Mouse (Mus musculus) heart, adult 9 months (tissue): ENCODE results near the gene Gm13057.
"Not testable (repeated sequence)": the region's sequence is repeated elsewhere in the genome, so short reads cannot be mapped to it uniquely, and the experiment has no call there.

ENCODE experiments used
- DNase-seq, 2 experiments: peaks; one replicate each; pipeline ENCODE4 v3.0.0; 2022; ENCODE audit warnings: low spot score in 2 of 2

Gm13057 gene

DNA sequence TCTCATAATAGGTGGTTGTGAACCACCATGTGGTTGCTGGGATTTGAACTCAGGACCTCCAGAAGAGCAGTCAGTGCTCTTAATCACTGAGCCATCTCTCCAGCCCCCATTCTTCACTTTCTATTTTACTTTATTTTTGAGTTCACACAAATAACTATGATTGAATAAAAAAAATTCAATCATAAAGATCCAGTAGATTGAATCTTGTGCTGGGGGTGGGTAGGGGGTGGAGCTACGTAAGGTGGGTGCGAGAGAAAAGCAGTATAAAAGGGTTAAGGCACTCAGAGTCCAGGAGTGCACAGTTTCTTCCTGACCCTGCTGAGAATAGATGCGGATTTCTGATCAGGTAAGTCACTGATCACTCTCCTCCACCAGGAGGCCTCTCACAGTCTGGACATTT is at the start of gene Gm13057, which contains the start of gene BC080695:
TSS of gene Gm13057 (plus strand) at position 310 of the 400 bp plus-strand sequence.
TSS of gene BC080695 (plus strand) at position 301 of the 400 bp plus-strand sequence.
- not testable (repeated sequence) for DNase-seq

DNA sequence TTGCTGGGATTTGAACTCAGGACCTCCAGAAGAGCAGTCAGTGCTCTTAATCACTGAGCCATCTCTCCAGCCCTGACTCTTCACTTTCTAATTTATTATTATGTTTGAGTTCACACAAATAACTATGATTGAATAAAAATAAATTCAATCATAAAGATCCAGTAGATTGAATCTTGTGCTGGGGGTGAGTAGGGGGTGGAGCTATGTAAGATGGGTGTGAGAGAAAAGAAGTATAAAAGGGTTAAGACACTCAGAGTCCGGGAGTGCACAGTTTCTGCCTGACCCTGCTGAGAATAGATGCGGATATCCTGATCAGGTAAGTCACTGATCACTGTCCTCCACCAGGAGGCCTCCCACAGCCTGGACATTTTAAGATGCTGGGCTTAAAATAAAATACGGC is 40.5 kb upstream of the Gm13057 start, which contains the start of gene Gm13043:
TSS of gene Gm13043 (plus strand) at position 301 of the 400 bp plus-strand sequence.
- no peak for DNase-seq

DNA sequence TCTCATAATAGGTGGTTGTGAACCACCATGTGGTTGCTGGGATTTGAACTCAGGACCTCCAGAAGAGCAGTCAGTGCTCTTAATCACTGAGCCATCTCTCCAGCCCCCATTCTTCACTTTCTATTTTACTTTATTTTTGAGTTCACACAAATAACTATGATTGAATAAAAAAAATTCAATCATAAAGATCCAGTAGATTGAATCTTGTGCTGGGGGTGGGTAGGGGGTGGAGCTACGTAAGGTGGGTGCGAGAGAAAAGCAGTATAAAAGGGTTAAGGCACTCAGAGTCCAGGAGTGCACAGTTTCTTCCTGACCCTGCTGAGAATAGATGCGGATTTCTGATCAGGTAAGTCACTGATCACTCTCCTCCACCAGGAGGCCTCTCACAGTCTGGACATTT is 15.9 kb upstream of the Gm13057 start, which contains the start of gene Gm13040:
TSS of gene Gm13040 (plus strand) at position 301 of the 400 bp plus-strand sequence.
- DNase-seq: not testable (repeated sequence)
